Mouse (Mus musculus): ENCODE results near the gene Gas6. TPM values are rescaled to one million over a fixed set of nuclear protein-coding genes. Genes with fewer than 3 reads are reported as not detected.

Gas6 gene
- polyA plus RNA-seq, 1 experiment from 2014 or later = 4.5 TPM

- no peaks in the 10 kb centered on the region for H3K4me1 ChIP-seq
- no peaks in the 10 kb centered on the region for H3K36me3 ChIP-seq
- H3K4me3 ChIP-seq = no peak overlapping the region
- ATAC-seq = no peak
- H3K9me3 ChIP-seq (replicated peaks) = no peaks in the 10 kb centered on the region
- 55% methylated on average over 2 of the region's 2 CpGs for whole genome bisulfite sequencing (ENCODE audit: insufficient replicate concordance)
- H3K27me3 ChIP-seq (replicated peaks) = no peaks in the 10 kb centered on the region
- H3K9ac ChIP-seq = no peak overlapping the region
- H3K4me2 ChIP-seq = no peak overlapping the region
- H3K27ac ChIP-seq = no peak overlapping the region
Observed at GRCm38 (mm10) chr8:13419111-13419639, 75.1 kb downstream of the Gas6 start.

- no peak overlapping the region for H3K4me2 ChIP-seq
- no peak overlapping the region for H3K4me3 ChIP-seq
- 0 out of 2 replicates have a peak, but pooled peaks cover 5% of the 10 kb centered on the region for H3K4me1 ChIP-seq
- no peaks in the 10 kb centered on the region for H3K36me3 ChIP-seq
- H3K9me3 ChIP-seq (replicated peaks) = no peaks in the 10 kb centered on the region
- 64% methylated on average over 10 of the region's 10 CpGs for WGBS (ENCODE audit: insufficient replicate concordance)
- ATAC-seq = no peak
- no peaks in the 10 kb centered on the region for H3K27me3 ChIP-seq (replicated peaks)
- no peak overlapping the region for H3K9ac ChIP-seq
- H3K27ac ChIP-seq = no peak overlapping the region
Observed at GRCm38 (mm10) chr8:13415879-13416278, 78.4 kb downstream of the Gas6 start.

Other genes with a start within 250 kb of the Gas6 start
- gene Adprhl1, start 240.3 kb downstream of the Gas6 start, polyA plus RNA-seq (2016; fragmentation: Nextera tagmentation; extraction: Ambion mirVana) = not detected in 2 replicates
- 14.3 and 14.4 TPM in 2 replicates for gene Dcun1d2, start 206.4 kb downstream of the Gas6 start, polyA plus RNA-seq (2016; fragmentation: Nextera tagmentation; extraction: Ambion mirVana)
- 10.1 and 10.6 TPM in 2 replicates for gene Tmco3, start 206.3 kb downstream of the Gas6 start, polyA plus RNA-seq (2016; fragmentation: Nextera tagmentation; extraction: Ambion mirVana)
- gene Tfdp1, start 155.7 kb downstream of the Gas6 start, polyA plus RNA-seq (2016; fragmentation: Nextera tagmentation; extraction: Ambion mirVana) = 172 and 174 TPM in 2 replicates
- gene Atp4b, start 97.7 kb downstream of the Gas6 start, polyA plus RNA-seq (2016; fragmentation: Nextera tagmentation; extraction: Ambion mirVana) = not detected in 2 replicates
- not detected in 2 replicates for gene Grk1, start 89.4 kb downstream of the Gas6 start, polyA plus RNA-seq (2016; fragmentation: Nextera tagmentation; extraction: Ambion mirVana)
- not detected in 2 replicates for gene Tmem255b, start 59.3 kb downstream of the Gas6 start, polyA plus RNA-seq (2016; fragmentation: Nextera tagmentation; extraction: Ambion mirVana)
- not detected in 2 replicates for gene 1700029H14Rik, start 68.0 kb upstream of the Gas6 start, polyA plus RNA-seq (2016; fragmentation: Nextera tagmentation; extraction: Ambion mirVana)
- gene Rasa3, start 183.1 kb upstream of the Gas6 start, polyA plus RNA-seq (2016; fragmentation: Nextera tagmentation; extraction: Ambion mirVana) = 29.2 and 30.8 TPM in 2 replicates
- not detected in 2 replicates for gene Cfap97d2, start 211.4 kb upstream of the Gas6 start, polyA plus RNA-seq (2016; fragmentation: Nextera tagmentation; extraction: Ambion mirVana)

Measured in liver, embryonic 12.5 days (tissue).